Mouse (Mus musculus) ES-E14 (cell line): ENCODE measurements around the gene Tubgcp6.

ENCODE experiments used
- CHD2 ChIP-seq: IDR thresholded peaks from 2 replicates; pipeline ENCODE4 v1.6.1; 2014; ENCODE audit warnings: mild to moderate bottlenecking, low read depth, low read length, inconsistent platforms
- MAFK ChIP-seq: IDR thresholded peaks from 2 replicates; pipeline ENCODE4 v1.6.1; 2014; ENCODE audit warnings: mild to moderate bottlenecking, low read depth, low read length, inconsistent platforms; ENCODE audit not compliant: insufficient read depth
- ZC3H11A ChIP-seq: IDR thresholded peaks from 2 replicates; pipeline ENCODE4 v1.6.1; 2012; ENCODE audit warnings: low read depth, mild to moderate bottlenecking, inconsistent platforms, low read length, borderline replicate concordance
- ZNF384 ChIP-seq: IDR thresholded peaks from 2 replicates; pipeline ENCODE4 v1.6.1; 2012; ENCODE audit warnings: low read depth, low read length, inconsistent platforms

DNA sequence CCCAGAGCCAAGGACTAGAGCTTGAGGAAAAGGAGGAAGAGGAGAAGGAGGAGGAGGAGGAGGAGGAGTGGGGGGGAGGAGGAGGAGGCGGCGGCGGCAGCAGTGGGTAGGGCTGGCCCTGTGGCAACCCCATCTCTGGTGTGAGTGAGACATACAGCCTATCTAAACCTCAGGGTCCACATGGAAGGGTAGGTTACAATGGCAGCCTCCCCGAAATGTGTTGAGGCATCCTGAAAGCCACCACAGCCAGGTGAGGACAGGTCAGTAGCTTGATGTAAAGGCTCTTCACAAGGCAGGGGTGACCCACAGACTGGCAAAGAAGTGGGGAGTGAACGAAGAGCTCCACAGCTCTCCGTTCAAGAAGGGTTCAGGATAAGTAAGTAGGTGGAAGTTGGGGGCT lies 15.6 kb upstream of the Tubgcp6 start:
- TF ChIP-seq ZNF384 (no peak), CHD2 (no peak), MAFK (no peak), ZC3H11A (no peak)
